Mouse (Mus musculus) stomach, embryonic 16.5 days (tissue): ENCODE data around the gene Tmem92. TPM values are rescaled to one million over a fixed set of nuclear protein-coding genes. Genes with fewer than 3 reads are reported as not detected.
"Not testable (repeated sequence)": the region's sequence is repeated elsewhere in the genome, so short reads cannot be mapped to it uniquely, and the experiment has no call there.

Experiments used
- ATAC-seq: fragments of 200-750 bp; cut with Nextera tagmentation; 2 replicates; pipeline ENCODE4 v1.8.0; 2017; ENCODE audit warnings: moderate number of reproducible peaks, moderate TSS enrichment; ENCODE audit not compliant: insufficient read depth, low FRiP score
- H3K27ac ChIP-seq: fragments of 300-500 bp; sonication (generic); 2 replicates; pipeline ENCODE4 v1.5.1; 2014; ENCODE audit warnings: low read length
- H3K27me3 ChIP-seq: fragments of 300-500 bp; sonication (generic); 2 replicates; pipeline ENCODE4 v1.6.1; 2014; ENCODE audit warnings: low read length, control low read depth, mixed read lengths; ENCODE audit not compliant: control insufficient read depth, insufficient read depth
- H3K36me3 ChIP-seq: fragments of 300-500 bp; sonication (generic); 2 replicates; pipeline ENCODE4 v1.6.1; 2014; ENCODE audit warnings: low read length; ENCODE audit not compliant: control insufficient read depth, insufficient read depth
- H3K4me1 ChIP-seq: fragments of 300-500 bp; sonication (generic); 2 replicates; pipeline ENCODE4 v1.6.1; 2014; ENCODE audit warnings: low read length, control low read depth, mixed read lengths; ENCODE audit not compliant: control insufficient read depth, insufficient read depth
- H3K4me2 ChIP-seq: fragments of 300-500 bp; sonication (generic); 2 replicates; pipeline ENCODE4 v1.6.1; 2014; ENCODE audit warnings: low read depth, low read length, mixed read lengths
- H3K4me3 ChIP-seq: fragments of 300-500 bp; sonication (generic); replicated peaks from 2 replicates; pipeline ENCODE4 v1.5.1; 2014; ENCODE audit warnings: mild to moderate bottlenecking, low read length
- H3K9ac ChIP-seq: fragments of 300-500 bp; sonication (generic); 2 replicates; pipeline ENCODE4 v1.6.1; 2014; ENCODE audit warnings: low read length
- H3K9me3 ChIP-seq: fragments of 300-500 bp; sonication (generic); replicated peaks from 2 replicates; pipeline ENCODE4 v1.6.1; 2016; ENCODE audit warnings: low read length, control low read depth; ENCODE audit not compliant: control insufficient read depth
- WGBS: fragments of 180-500 bp; shearing (Covaris S2); extraction: QIAGEN DNeasy Blood & Tissue Kit; methylation state at CpG from one replicate; pipeline ENCODE4 v1.1.7; 2014; 5-methylcytosine and 5-hydroxymethylcytosine counted together
- polyA plus RNA-seq: library from polyadenylated mRNA; unstranded; fragments of >200 nt; fragmentation: Nextera tagmentation; extraction: Ambion mirVana; gene quantifications from 2 replicates; pipeline ENCODE4 v1.2.1, GENCODE M21; 2015

The Tmem92 gene
- polyA plus RNA-seq = not detected in 2 replicates

DNA sequence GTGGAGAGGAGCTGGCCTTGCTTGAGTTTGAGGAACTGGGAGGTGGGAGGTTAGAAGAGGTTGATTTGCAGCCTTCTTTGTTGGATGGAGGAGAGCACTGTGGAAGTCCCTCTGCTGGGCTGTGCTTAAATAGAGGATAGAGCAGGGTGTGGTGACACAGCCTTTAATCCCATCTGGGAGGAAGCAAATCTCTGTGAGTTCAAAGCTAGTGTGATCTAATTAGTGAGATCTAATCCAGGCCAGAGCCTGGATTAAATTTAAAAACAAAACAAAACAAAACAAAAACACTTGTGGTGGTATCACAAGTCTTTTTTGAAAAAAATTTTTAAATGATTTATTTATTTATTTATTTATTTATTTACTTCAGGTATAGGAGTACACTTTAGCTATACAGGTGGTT, at the start of gene Tmem92:
Gene Tmem92 (minus strand): TSS at position 101 of the 400 bp plus-strand sequence.
- Histone ChIP-seq H3K4me2 (no peak within 1 kb of the TSS), H3K27me3 (no peaks in the 10 kb centered on the region), H3K4me3 (no peak within 1 kb of the TSS), H3K9ac (no peak within 1 kb of the TSS), H3K9me3 (no peaks in the 10 kb centered on the region), H3K27ac (no peak within 1 kb of the TSS), H3K36me3 (no peaks in the 10 kb centered on the region), H3K4me1 (no peaks in the 10 kb centered on the region)
- ATAC-seq = no peak

- Histone ChIP-seq H3K27me3 (no peaks in the 10 kb centered on the region), H3K9ac (no peak overlapping the region), H3K4me3 (no peak overlapping the region), H3K4me1 (no peaks in the 10 kb centered on the region), H3K9me3 (no peaks in the 10 kb centered on the region), H3K27ac (no peak overlapping the region), H3K36me3 (no peaks in the 10 kb centered on the region), H3K4me2 (no peak overlapping the region)
- WGBS = 52% methylated on average over 3 of the region's 3 CpGs
- ATAC-seq = no peak
Measured at GRCm38 (mm10) chr11:94828966-94829365, 46.5 kb upstream of the Tmem92 start.

DNA sequence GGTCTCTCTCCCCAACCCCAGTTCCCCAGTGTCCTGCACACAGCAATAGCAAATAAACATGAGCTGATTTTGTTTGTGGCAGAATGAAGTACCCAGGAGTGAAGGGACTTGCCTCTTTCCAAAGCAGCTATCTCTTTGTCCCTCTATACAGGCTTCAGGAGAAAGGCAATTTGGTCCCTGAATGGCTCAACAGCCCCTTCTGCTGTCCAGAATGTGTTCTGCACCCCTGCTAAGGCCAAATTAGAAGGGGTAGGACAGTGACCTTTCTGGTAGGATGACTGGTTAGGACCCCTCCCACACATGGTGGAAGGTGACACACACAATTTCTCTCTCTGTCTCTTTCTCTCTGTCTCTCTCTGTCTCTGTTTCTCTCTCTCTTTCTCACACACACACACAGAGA, 36.9 kb upstream of the Tmem92 start:
- H3K27me3 ChIP-seq, H3K4me3 ChIP-seq, H3K4me2 ChIP-seq, H3K27ac ChIP-seq, ATAC-seq, H3K9me3 ChIP-seq, H3K9ac ChIP-seq, H3K4me1 ChIP-seq, H3K36me3 ChIP-seq: not testable (repeated sequence)

- not testable (repeated sequence) for ATAC-seq, H3K9me3 ChIP-seq, H3K27ac ChIP-seq, H3K4me1 ChIP-seq, H3K9ac ChIP-seq, H3K4me3 ChIP-seq, H3K36me3 ChIP-seq, H3K4me2 ChIP-seq, H3K27me3 ChIP-seq
Measured at GRCm38 (mm10) chr11:94818946-94819345, 36.4 kb upstream of the Tmem92 start.

DNA sequence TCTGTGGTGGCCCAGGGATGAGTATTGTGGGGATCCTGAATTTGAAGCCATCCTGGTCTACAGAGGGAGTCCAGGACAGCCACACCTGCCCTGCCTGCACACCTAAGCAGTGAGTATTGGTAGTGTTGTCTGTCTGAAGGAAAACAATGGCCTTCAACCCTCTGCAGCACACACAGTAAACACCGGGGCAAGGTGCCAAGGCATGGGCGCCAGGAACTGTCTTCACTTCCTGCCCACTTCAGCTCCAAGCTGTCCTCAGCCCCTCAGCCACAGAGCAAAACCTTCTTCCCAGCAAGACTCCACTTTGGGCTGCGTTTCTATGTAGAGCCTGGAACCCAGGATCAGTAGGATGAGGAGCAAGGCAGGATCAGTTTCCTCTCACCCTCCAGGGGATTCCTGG, 29.0 kb upstream of the Tmem92 start:
- not testable (repeated sequence) for H3K36me3 ChIP-seq, H3K4me3 ChIP-seq, H3K9me3 ChIP-seq, H3K27me3 ChIP-seq, ATAC-seq, H3K27ac ChIP-seq, H3K9ac ChIP-seq, H3K4me2 ChIP-seq, H3K4me1 ChIP-seq
- WGBS = 52% methylated on average over 2 of the region's 3 CpGs

DNA sequence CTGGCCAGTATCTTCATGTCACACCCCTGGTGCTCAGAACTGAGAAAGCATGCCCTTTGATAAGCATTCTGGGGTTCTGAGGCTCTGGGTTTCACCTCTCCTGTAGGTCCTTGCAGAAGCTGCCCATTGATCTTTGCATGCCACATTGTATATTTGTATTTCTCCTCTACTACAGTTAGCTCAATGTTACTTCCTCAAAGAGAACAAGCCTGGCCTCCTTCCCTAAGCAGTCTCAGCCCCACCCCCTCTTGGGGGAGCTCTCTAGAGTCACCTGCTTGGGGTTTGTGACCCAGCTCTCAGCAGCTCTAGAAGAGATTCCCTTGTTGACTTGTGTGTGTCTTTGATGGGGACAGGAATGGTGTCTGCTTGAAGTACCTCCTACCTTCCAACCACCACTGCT, 9.2 kb upstream of the Tmem92 start:
- H3K27me3 ChIP-seq = no peaks in the 10 kb centered on the region
- no peak overlapping the region for H3K9ac ChIP-seq
- H3K4me3 ChIP-seq = no peak overlapping the region
- ATAC-seq = peak; percentile 47; the same call in 1 of the 2 replicates
- H3K36me3 ChIP-seq = no peaks in the 10 kb centered on the region
- H3K9me3 ChIP-seq = no peaks in the 10 kb centered on the region
- H3K27ac ChIP-seq = no peak overlapping the region
- H3K4me1 ChIP-seq = no peaks in the 10 kb centered on the region
- H3K4me2 ChIP-seq = no peak overlapping the region

DNA sequence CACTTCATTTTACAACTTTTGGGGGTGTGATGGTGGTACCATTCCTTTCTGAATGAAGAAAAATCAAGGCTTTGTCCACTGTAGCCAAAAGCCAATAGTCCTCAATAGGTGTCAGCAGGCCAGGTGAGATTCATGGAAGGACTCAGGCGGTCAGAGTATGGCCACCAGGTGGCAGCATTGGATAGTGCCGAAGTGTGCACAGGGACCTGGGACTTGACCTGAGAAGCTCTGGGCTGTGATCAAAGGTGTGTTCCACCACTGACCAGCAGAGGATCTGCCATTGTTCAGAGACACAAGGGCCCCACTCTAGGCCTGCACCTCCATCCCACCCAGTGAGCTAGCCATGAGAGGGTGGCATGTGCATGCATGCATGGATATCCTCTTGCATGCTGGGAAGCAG, 2.7 kb upstream of the Tmem92 start:
- no peak overlapping the region for H3K27ac ChIP-seq
- H3K9me3 ChIP-seq = no peaks in the 10 kb centered on the region
- no peak overlapping the region for H3K9ac ChIP-seq
- 11% methylated on average over 2 of the region's 2 CpGs for WGBS
- no peaks in the 10 kb centered on the region for H3K36me3 ChIP-seq
- peak; percentile 53; the same call in 1 of the 2 replicates for ATAC-seq
- H3K4me1 ChIP-seq = no peaks in the 10 kb centered on the region
- no peak overlapping the region for H3K4me3 ChIP-seq
- no peaks in the 10 kb centered on the region for H3K27me3 ChIP-seq
- H3K4me2 ChIP-seq = no peak overlapping the region

DNA sequence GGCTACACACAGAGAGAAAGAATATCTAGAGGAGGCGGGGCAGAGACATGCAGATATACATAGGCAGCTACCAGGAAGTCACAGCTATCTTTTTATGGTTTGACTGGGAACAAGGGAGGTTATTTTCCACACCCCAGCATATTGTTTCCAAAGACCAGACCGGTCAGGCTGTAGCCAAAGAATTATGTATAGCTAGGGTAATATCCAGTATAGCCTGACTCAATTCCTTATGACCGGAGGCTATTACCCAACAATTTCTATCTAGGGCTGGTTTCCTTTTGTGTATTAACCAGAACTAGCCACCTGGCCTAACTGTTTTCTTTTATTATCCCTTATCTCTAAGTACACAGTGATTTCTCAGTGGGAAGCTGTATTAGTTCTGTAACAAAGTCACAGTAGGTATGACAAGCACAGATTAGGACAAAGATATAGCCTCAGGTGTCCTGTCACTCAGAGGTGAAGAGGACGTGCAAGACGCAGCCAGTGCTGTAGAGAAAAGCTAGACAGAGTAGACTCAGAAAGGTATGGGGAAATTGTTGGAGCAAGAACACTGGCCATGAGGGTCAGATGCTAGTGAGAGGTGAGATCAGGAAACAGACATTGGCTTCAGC, 7.5 kb downstream of the Tmem92 start:
- Histone ChIP-seq H3K4me1 (no peaks in the 10 kb centered on the region), H3K36me3 (no peaks in the 10 kb centered on the region), H3K27me3 (no peaks in the 10 kb centered on the region), H3K9me3 (no peaks in the 10 kb centered on the region), H3K4me2 (no peak overlapping the region), H3K4me3 (no peak overlapping the region), H3K27ac (peak overlapping the region; percentile 33; the same call in 1 of the 2 replicates), H3K9ac (no peak overlapping the region)
- peak; percentile 49; the same call in 1 of the 2 replicates for ATAC-seq
- 72% methylated on average over 5 of the region's 5 CpGs for WGBS

GRCm38 (mm10) chr11:94773851-94774250, 8.7 kb downstream of the Tmem92 start:
- no peaks in the 10 kb centered on the region for H3K27me3 ChIP-seq
- H3K4me1 ChIP-seq = no peaks in the 10 kb centered on the region
- H3K36me3 ChIP-seq = no peaks in the 10 kb centered on the region
- H3K4me2 ChIP-seq = no peak overlapping the region
- H3K9ac ChIP-seq = no peak overlapping the region
- no peak overlapping the region for H3K27ac ChIP-seq
- no peak for ATAC-seq
- WGBS = 68% methylated on average over 1 of the region's 1 CpGs
- H3K4me3 ChIP-seq = no peak overlapping the region
- H3K9me3 ChIP-seq = no peaks in the 10 kb centered on the region
